Mouse (Mus musculus) embryonic fibroblast, embryonic 13.5 days (primary cell): Measurements from ENCODE around the gene BC004004.

Source experiments
- CTCF ChIP-seq: IDR thresholded peaks from 2 replicates; pipeline ENCODE4 v1.5.1; 2011; ENCODE audit warnings: mild to moderate bottlenecking, control low read depth, low read length, moderate library complexity, borderline replicate concordance; ENCODE audit not compliant: insufficient read depth
- POLR2A ChIP-seq: IDR thresholded peaks from 2 replicates; pipeline ENCODE4 v1.6.1; 2011; ENCODE audit warnings: low read depth, mild to moderate bottlenecking, control low read depth, low read length, moderate library complexity

- TF ChIP-seq CTCF: no peak
- TF ChIP-seq POLR2A: no peak
Measured at GRCm38 (mm10) chr17:29301421-29301820, 32.8 kb downstream of the BC004004 start.
